Mouse (Mus musculus) midbrain, embryonic 13.5 days (tissue): ENCODE measurements around the gene Igsf11. TPM values are rescaled to one million over a fixed set of nuclear protein-coding genes. Genes with fewer than 3 reads are reported as not detected.

Experiments
- ATAC-seq: fragments of 200-750 bp; cut with Nextera tagmentation; 2 replicates; pipeline ENCODE4 v1.8.0; 2017; ENCODE audit warnings: mild to moderate bottlenecking, moderate TSS enrichment, moderate library complexity
- H3K27ac ChIP-seq: fragments of 300-500 bp; sonication (generic); 2 replicates; pipeline ENCODE4 v1.5.1; 2015; ENCODE audit warnings: inconsistent platforms, mild to moderate bottlenecking, moderate library complexity
- H3K27me3 ChIP-seq: fragments of 300-500 bp; sonication (generic); 2 replicates; pipeline ENCODE4 v1.6.1; 2015; ENCODE audit warnings: mild to moderate bottlenecking, inconsistent platforms
- H3K36me3 ChIP-seq: fragments of 300-500 bp; sonication (generic); 2 replicates; pipeline ENCODE4 v1.6.1; 2015; ENCODE audit warnings: mild to moderate bottlenecking, inconsistent platforms
- H3K4me1 ChIP-seq: fragments of 300-500 bp; sonication (generic); replicated peaks from 2 replicates; pipeline ENCODE4 v1.6.1; 2015; ENCODE audit warnings: inconsistent platforms
- H3K4me2 ChIP-seq: fragments of 300-500 bp; sonication (generic); replicated peaks from 2 replicates; pipeline ENCODE4 v1.6.1; 2015; ENCODE audit warnings: moderate library complexity, mild to moderate bottlenecking, inconsistent platforms
- H3K4me3 ChIP-seq: fragments of 300-500 bp; sonication (generic); replicated peaks from 2 replicates; pipeline ENCODE4 v1.5.1; 2015; ENCODE audit warnings: mild to moderate bottlenecking, inconsistent platforms
- H3K9ac ChIP-seq: fragments of 300-500 bp; sonication (generic); replicated peaks from 2 replicates; pipeline ENCODE4 v1.6.1; 2015; ENCODE audit warnings: mild to moderate bottlenecking, inconsistent platforms
- H3K9me3 ChIP-seq: fragments of 300-500 bp; sonication (generic); 2 replicates; pipeline ENCODE4 v1.6.1; 2016; ENCODE audit warnings: mild to moderate bottlenecking, inconsistent platforms
- WGBS: fragments of 180-500 bp; shearing (Covaris S2); methylation state at CpG from one replicate; pipeline ENCODE4 v1.1.7; 2015; 5-methylcytosine and 5-hydroxymethylcytosine counted together
- polyA plus RNA-seq: library from polyadenylated mRNA; unstranded; fragments of >200 nt; fragmentation: Nextera tagmentation; extraction: Ambion mirVana; gene quantifications from 2 replicates; pipeline ENCODE4 v1.2.1, GENCODE M21; 2015

Gene Igsf11
- polyA plus RNA-seq, 1 experiment from 2014 or later = 2.5 TPM

- Histone ChIP-seq H3K4me2 (no peak overlapping the region), H3K4me3 (no peak overlapping the region)
- WGBS = 56% methylated on average over 5 of the region's 5 CpGs
These were observed 51.5 kb downstream of the Igsf11 start for GRCm38 (mm10) chr16:38943706-38944550.

GRCm38 (mm10) chr16:38945111-38945510 lies 52.6 kb downstream of the Igsf11 start:
- no peaks in the 10 kb centered on the region for H3K27me3 ChIP-seq
- no peaks in the 10 kb centered on the region for H3K36me3 ChIP-seq
- WGBS = 40% methylated on average over 7 of the region's 7 CpGs
- no peak overlapping the region for H3K27ac ChIP-seq
- no peak overlapping the region for H3K4me2 ChIP-seq
- H3K4me1 ChIP-seq = peaks cover 38% of the 10 kb centered on the region
- H3K4me3 ChIP-seq = no peak overlapping the region
- no peak overlapping the region for H3K9ac ChIP-seq
- H3K9me3 ChIP-seq = no peaks in the 10 kb centered on the region
- ATAC-seq = no peak

More at GRCm38 (mm10) chr16:38943706-38944550, 51.5 kb downstream of the Igsf11 start:
- Histone ChIP-seq H3K9me3 (no peaks in the 10 kb centered on the region), H3K27me3 (no peaks in the 10 kb centered on the region), H3K36me3 (no peaks in the 10 kb centered on the region), H3K27ac (no peak overlapping the region; the same call in 1 of the 2 replicates), H3K4me1 (peaks cover 38% of the 10 kb centered on the region), H3K9ac (no peak overlapping the region)
- no peak for ATAC-seq

- H3K4me3 ChIP-seq = no peak overlapping the region
- 87% methylated on average over 10 of the region's 10 CpGs for WGBS
- no peak for ATAC-seq
- H3K27ac ChIP-seq = no peak overlapping the region
- peaks cover 38% of the 10 kb centered on the region for H3K4me1 ChIP-seq
- no peaks in the 10 kb centered on the region for H3K9me3 ChIP-seq
- H3K36me3 ChIP-seq = no peaks in the 10 kb centered on the region
- no peak overlapping the region for H3K4me2 ChIP-seq
- no peaks in the 10 kb centered on the region for H3K27me3 ChIP-seq
- no peak overlapping the region for H3K9ac ChIP-seq
These were observed 53.1 kb downstream of the Igsf11 start for GRCm38 (mm10) chr16:38945581-38945981.

GRCm38 (mm10) chr16:38946453-38946852 lies 54.0 kb downstream of the Igsf11 start:
- WGBS = 82% methylated on average over 7 of the region's 7 CpGs
- Histone ChIP-seq H3K36me3 (no peaks in the 10 kb centered on the region), H3K27ac (no peak overlapping the region), H3K27me3 (no peaks in the 10 kb centered on the region), H3K4me3 (no peak overlapping the region), H3K4me1 (peaks cover 33% of the 10 kb centered on the region), H3K9ac (no peak overlapping the region), H3K9me3 (no peaks in the 10 kb centered on the region), H3K4me2 (no peak overlapping the region)
- no peak for ATAC-seq

- Histone ChIP-seq H3K4me2 (no peak overlapping the region), H3K27me3 (no peaks in the 10 kb centered on the region), H3K9me3 (no peaks in the 10 kb centered on the region), H3K27ac (peak overlapping the region; percentile 44; the same call in 1 of the 2 replicates), H3K4me1 (peaks cover 33% of the 10 kb centered on the region), H3K4me3 (no peak overlapping the region), H3K36me3 (no peaks in the 10 kb centered on the region), H3K9ac (no peak overlapping the region)
- WGBS = 47% methylated on average over 7 of the region's 7 CpGs
- ATAC-seq = peak; percentile 81
These were observed 54.8 kb downstream of the Igsf11 start for GRCm38 (mm10) chr16:38947141-38947879.

GRCm38 (mm10) chr16:38948441-38948840 lies 56.0 kb downstream of the Igsf11 start:
- no peak overlapping the region for H3K4me2 ChIP-seq
- peaks cover 33% of the 10 kb centered on the region for H3K4me1 ChIP-seq
- H3K27ac ChIP-seq = peak overlapping the region; percentile 30; the same call in 1 of the 2 replicates
- H3K9me3 ChIP-seq = no peaks in the 10 kb centered on the region
- H3K9ac ChIP-seq = no peak overlapping the region
- no peak overlapping the region for H3K4me3 ChIP-seq
- no peak for ATAC-seq
- no peaks in the 10 kb centered on the region for H3K27me3 ChIP-seq
- H3K36me3 ChIP-seq = no peaks in the 10 kb centered on the region
- WGBS = 70% methylated on average over 5 of the region's 5 CpGs

- WGBS = 89% methylated on average over 3 of the region's 3 CpGs
- Histone ChIP-seq H3K27me3 (no peaks in the 10 kb centered on the region), H3K9me3 (0 out of 2 replicates have a peak, but pooled peaks cover 3% of the 10 kb centered on the region), H3K36me3 (no peaks in the 10 kb centered on the region), H3K27ac (no peak overlapping the region), H3K9ac (no peak overlapping the region), H3K4me2 (no peak overlapping the region), H3K4me3 (no peak overlapping the region), H3K4me1 (no peaks in the 10 kb centered on the region; the same call in 1 of the 2 replicates)
- ATAC-seq = no peak
These were observed 60.4 kb downstream of the Igsf11 start for GRCm38 (mm10) chr16:38952881-38953280.

GRCm38 (mm10) chr16:38953821-38954220 lies 61.4 kb downstream of the Igsf11 start:
- H3K4me1 ChIP-seq = no peaks in the 10 kb centered on the region
- no peak overlapping the region for H3K4me2 ChIP-seq
- no peaks in the 10 kb centered on the region for H3K36me3 ChIP-seq
- no peak overlapping the region for H3K9ac ChIP-seq
- no peak for ATAC-seq
- H3K9me3 ChIP-seq = 0 out of 2 replicates have a peak, but pooled peaks cover 3% of the 10 kb centered on the region
- WGBS = 56% methylated on average over 6 of the region's 6 CpGs
- no peak overlapping the region for H3K4me3 ChIP-seq
- no peaks in the 10 kb centered on the region for H3K27me3 ChIP-seq
- H3K27ac ChIP-seq = no peak overlapping the region

GRCm38 (mm10) chr16:38954501-38955288 lies 62.2 kb downstream of the Igsf11 start:
- 0 out of 2 replicates have a peak, but pooled peaks cover 3% of the 10 kb centered on the region for H3K9me3 ChIP-seq
- 89% methylated on average over 16 of the region's 16 CpGs for WGBS
- no peak overlapping the region for H3K9ac ChIP-seq
- H3K27ac ChIP-seq = no peak overlapping the region
- H3K27me3 ChIP-seq = no peaks in the 10 kb centered on the region
- H3K4me2 ChIP-seq = no peak overlapping the region
- ATAC-seq = no peak
- H3K4me3 ChIP-seq = no peak overlapping the region
- no peaks in the 10 kb centered on the region for H3K36me3 ChIP-seq
- no peaks in the 10 kb centered on the region for H3K4me1 ChIP-seq

- H3K27ac ChIP-seq = no peak overlapping the region
- peak; percentile 78; the same call in 1 of the 2 replicates for ATAC-seq
- no peak overlapping the region for H3K4me2 ChIP-seq
- H3K4me3 ChIP-seq = no peak overlapping the region
- no peaks in the 10 kb centered on the region for H3K4me1 ChIP-seq
- 87% methylated on average over 5 of the region's 5 CpGs for WGBS
- H3K9ac ChIP-seq = no peak overlapping the region
- H3K9me3 ChIP-seq = 0 out of 2 replicates have a peak, but pooled peaks cover 3% of the 10 kb centered on the region
- no peaks in the 10 kb centered on the region for H3K36me3 ChIP-seq
- H3K27me3 ChIP-seq = no peaks in the 10 kb centered on the region
These were observed 62.8 kb downstream of the Igsf11 start for GRCm38 (mm10) chr16:38955296-38955695.

- no peaks in the 10 kb centered on the region for H3K36me3 ChIP-seq
- no peaks in the 10 kb centered on the region for H3K4me1 ChIP-seq
- H3K9me3 ChIP-seq = 0 out of 2 replicates have a peak, but pooled peaks cover 3% of the 10 kb centered on the region
- H3K9ac ChIP-seq = no peak overlapping the region
- ATAC-seq = no peak
- H3K27ac ChIP-seq = no peak overlapping the region
- H3K4me3 ChIP-seq = no peak overlapping the region
- no peak overlapping the region for H3K4me2 ChIP-seq
- WGBS = 82% methylated on average over 9 of the region's 9 CpGs
- no peaks in the 10 kb centered on the region for H3K27me3 ChIP-seq
These were observed 66.3 kb downstream of the Igsf11 start for GRCm38 (mm10) chr16:38958801-38959200.
